Mouse (Mus musculus) megakaryocyte progenitor cell, adult 5-6 weeks (primary cell): ENCODE measurements at regions not wholly inside any gene's neighbourhood (a gene's known extent, or its start where the extent isn't known, plus 50 kb on each side); places are given as distances from the start of the nearest gene placed in this dataset.

Experiments used
- ATAC-seq: replicated peaks from 2 replicates; pipeline ENCODE4 v1.8.0; 2016; ENCODE audit warnings: mild to moderate bottlenecking, moderate TSS enrichment, inconsistent platforms; ENCODE audit not compliant: poor library complexity

DNA sequence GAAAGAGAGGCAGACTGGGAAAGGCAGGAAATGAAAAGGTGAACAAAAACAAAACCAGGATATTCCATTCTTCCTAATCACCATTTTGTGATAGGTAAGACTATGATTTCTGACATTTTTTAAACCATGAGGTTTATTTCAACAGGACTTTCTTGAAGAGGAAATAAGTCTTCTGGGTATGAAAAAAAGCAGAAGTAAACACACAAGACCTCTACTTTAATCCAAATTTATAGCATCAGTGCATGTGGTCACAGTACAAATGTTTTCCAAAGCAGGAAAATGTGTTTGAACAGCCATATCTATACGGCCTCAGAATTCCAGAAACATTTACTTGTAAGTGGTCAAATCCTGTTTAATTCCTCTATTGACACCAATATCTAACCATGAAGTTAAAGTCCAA is 453.7 kb upstream of the Cylc2 start:
- ATAC-seq, result peak; percentile 58

GRCm38 (mm10) chr4:50763914-50764313 is 452.6 kb upstream of the Cylc2 start:
- ATAC-seq, result no peak

DNA sequence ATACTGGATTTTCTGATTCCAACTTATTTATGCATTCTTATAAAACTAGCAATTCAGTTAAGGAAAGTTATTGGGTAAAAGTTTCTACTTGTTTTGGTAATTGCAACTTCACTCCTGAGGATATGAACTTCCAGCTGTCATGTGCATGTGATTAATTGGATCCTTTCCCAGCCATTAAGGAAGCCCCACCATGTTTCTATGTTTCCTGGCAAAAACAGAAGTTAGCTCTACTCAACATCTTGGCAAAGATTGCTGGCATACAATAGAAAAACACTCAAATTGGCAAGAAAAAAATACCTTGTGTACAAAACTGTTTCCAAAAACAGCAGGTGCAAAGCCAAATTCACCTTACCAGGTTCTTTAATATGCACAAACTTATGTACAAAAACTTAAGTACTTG is 444.0 kb upstream of the Cylc2 start:
- ATAC-seq, result no peak
